Mouse (Mus musculus) liver, postnatal 0 days (tissue): Measurements from ENCODE around the gene Eid2. TPM values are rescaled to one million over a fixed set of nuclear protein-coding genes. Genes with fewer than 3 reads are reported as not detected.

Experiments
- ATAC-seq: fragments of 200-750 bp; cut with Nextera tagmentation; 2 replicates; pipeline ENCODE4 v1.8.0; 2017; ENCODE audit warnings: mild to moderate bottlenecking, moderate library complexity
- DNase-seq: peaks from one replicate; pipeline ENCODE4 v3.0.0-alpha.2; 2016
- H3K27ac ChIP-seq: fragments of 300-500 bp; sonication (generic); 2 replicates; pipeline ENCODE4 v1.5.1; 2014; ENCODE audit warnings: antibody characterized with exemption, moderate library complexity, mild to moderate bottlenecking, low read depth
- H3K27me3 ChIP-seq: fragments of 300-500 bp; sonication (generic); 2 replicates; pipeline ENCODE4 v1.6.1; 2014; ENCODE audit warnings: low read length, control low read depth, mixed read lengths; ENCODE audit not compliant: insufficient read depth
- H3K36me3 ChIP-seq: fragments of 300-500 bp; sonication (generic); replicated peaks from 2 replicates; pipeline ENCODE4 v1.6.1; 2014; ENCODE audit warnings: mild to moderate bottlenecking, control low read depth, low read length, moderate library complexity, mixed read lengths; ENCODE audit not compliant: insufficient read depth
- H3K4me1 ChIP-seq: fragments of 300-500 bp; sonication (generic); 2 replicates; pipeline ENCODE4 v1.6.1; 2014; ENCODE audit warnings: antibody characterized with exemption, mild to moderate bottlenecking, control low read depth; ENCODE audit not compliant: insufficient read depth
- H3K4me2 ChIP-seq: fragments of 300-500 bp; sonication (generic); 2 replicates; pipeline ENCODE4 v1.6.1; 2014; ENCODE audit warnings: low read depth, mild to moderate bottlenecking, low read length, moderate library complexity, mixed read lengths
- H3K4me3 ChIP-seq: fragments of 300-500 bp; sonication (generic); 2 replicates; pipeline ENCODE4 v1.5.1; 2014; ENCODE audit warnings: low read depth, low read length
- H3K9ac ChIP-seq: fragments of 300-500 bp; sonication (generic); replicated peaks from 2 replicates; pipeline ENCODE4 v1.6.1; 2014; ENCODE audit warnings: mild to moderate bottlenecking, moderate library complexity
- H3K9me3 ChIP-seq: fragments of 300-500 bp; sonication (generic); 2 replicates; pipeline ENCODE4 v1.6.1; 2016; ENCODE audit warnings: mild to moderate bottlenecking, control low read depth, low read length, mixed read lengths
- CTCF ChIP-seq: sonication (generic); IDR thresholded peaks from 2 replicates; pipeline ENCODE4 v1.5.1; 2016; ENCODE audit warnings: antibody characterized with exemption, low read depth
- EP300 ChIP-seq: IDR thresholded peaks from 2 replicates; pipeline ENCODE4 v1.6.1; 2016; ENCODE audit warnings: antibody characterized with exemption, low read depth, mild to moderate bottlenecking
- WGBS: fragments of 180-500 bp; shearing (Covaris S2); extraction: QIAGEN DNeasy Blood & Tissue Kit; methylation state at CpG from one replicate; pipeline ENCODE4 v1.1.7; 2014; ENCODE audit not compliant: insufficient replicate concordance; 5-methylcytosine and 5-hydroxymethylcytosine counted together
- polyA plus RNA-seq: library from polyadenylated mRNA; unstranded; fragments of >200 nt; fragmentation: Nextera tagmentation; extraction: Ambion mirVana; gene quantifications from 2 replicates; pipeline ENCODE4 v1.2.1, GENCODE M21; 2015

Eid2 gene
- polyA plus RNA-seq, 1 experiment from 2014 or later, result 1.4 TPM

DNA sequence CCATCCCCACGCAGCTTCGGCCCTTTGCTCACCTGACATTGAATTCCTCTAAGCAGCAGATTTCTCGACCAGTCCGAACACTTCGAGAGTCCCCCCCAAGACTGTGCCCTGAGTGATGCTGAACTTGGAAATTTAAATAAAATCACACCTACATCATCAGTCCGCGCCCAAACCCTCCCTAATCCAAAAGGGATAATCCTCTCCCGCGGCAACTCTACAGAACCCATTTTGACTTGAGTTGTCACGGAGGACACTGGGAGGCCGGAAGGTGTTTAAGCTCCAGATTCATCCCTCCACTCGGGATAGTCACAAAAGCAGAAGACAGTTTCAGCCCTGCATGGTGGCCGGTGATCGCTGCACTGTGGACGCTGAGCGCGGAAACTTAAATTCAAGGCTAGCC is 15.7 kb upstream of the Eid2 start:
- no peak overlapping the region for H3K4me3 ChIP-seq
- H3K9me3 ChIP-seq, result peaks cover 5% of the 10 kb centered on the region
- no peaks in the 10 kb centered on the region for H3K36me3 ChIP-seq
- H3K27ac ChIP-seq, result no peak overlapping the region
- H3K4me1 ChIP-seq, result no peaks in the 10 kb centered on the region
- ATAC-seq, result no peak
- DNase-seq, result peak; percentile 7
- WGBS, result 81% methylated on average over 17 of the region's 17 CpGs
- no peaks in the 10 kb centered on the region for H3K27me3 ChIP-seq
- TF ChIP-seq EP300 (no peak), CTCF (no peak)
- no peak overlapping the region for H3K4me2 ChIP-seq
- H3K9ac ChIP-seq, result no peak overlapping the region

GRCm38 (mm10) chr7:28254591-28254990 is 13.1 kb upstream of the Eid2 start:
- Histone ChIP-seq H3K4me1 (no peaks in the 10 kb centered on the region), H3K27me3 (no peaks in the 10 kb centered on the region), H3K9me3 (peaks cover 5% of the 10 kb centered on the region), H3K27ac (no peak overlapping the region), H3K4me3 (no peak overlapping the region), H3K9ac (no peak overlapping the region), H3K36me3 (no peaks in the 10 kb centered on the region), H3K4me2 (no peak overlapping the region)
- TF ChIP-seq CTCF, result no peak
- no peak for TF ChIP-seq EP300
- 49% methylated on average over 6 of the region's 6 CpGs for WGBS
- ATAC-seq, result no peak
- DNase-seq, result no peak

- Histone ChIP-seq H3K4me3 (no peak overlapping the region), H3K27ac (no peak overlapping the region), H3K27me3 (no peaks in the 10 kb centered on the region), H3K4me1 (no peaks in the 10 kb centered on the region), H3K4me2 (no peak overlapping the region), H3K36me3 (no peaks in the 10 kb centered on the region), H3K9ac (no peak overlapping the region), H3K9me3 (peaks cover 5% of the 10 kb centered on the region)
- TF ChIP-seq CTCF (peak; percentile 61), EP300 (no peak)
- ATAC-seq (no peak), DNase-seq (no peak)
- WGBS, result 75% methylated on average over 6 of the region's 6 CpGs
Observed at GRCm38 (mm10) chr7:28255476-28255875, 12.2 kb upstream of the Eid2 start.

GRCm38 (mm10) chr7:28262861-28263260 is 4.8 kb upstream of the Eid2 start:
- WGBS, result 42% methylated on average over 5 of the region's 5 CpGs
- ATAC-seq (no peak), DNase-seq (no peak)
- no peak overlapping the region for H3K4me3 ChIP-seq
- TF ChIP-seq CTCF (no peak), EP300 (no peak)
- no peak overlapping the region for H3K27ac ChIP-seq
- no peaks in the 10 kb centered on the region for H3K36me3 ChIP-seq
- H3K4me2 ChIP-seq, result no peak overlapping the region
- no peak overlapping the region for H3K9ac ChIP-seq
- H3K27me3 ChIP-seq, result 0 out of 2 replicates have a peak, but pooled peaks cover 3% of the 10 kb centered on the region
- no peaks in the 10 kb centered on the region for H3K9me3 ChIP-seq
- H3K4me1 ChIP-seq, result no peaks in the 10 kb centered on the region

DNA sequence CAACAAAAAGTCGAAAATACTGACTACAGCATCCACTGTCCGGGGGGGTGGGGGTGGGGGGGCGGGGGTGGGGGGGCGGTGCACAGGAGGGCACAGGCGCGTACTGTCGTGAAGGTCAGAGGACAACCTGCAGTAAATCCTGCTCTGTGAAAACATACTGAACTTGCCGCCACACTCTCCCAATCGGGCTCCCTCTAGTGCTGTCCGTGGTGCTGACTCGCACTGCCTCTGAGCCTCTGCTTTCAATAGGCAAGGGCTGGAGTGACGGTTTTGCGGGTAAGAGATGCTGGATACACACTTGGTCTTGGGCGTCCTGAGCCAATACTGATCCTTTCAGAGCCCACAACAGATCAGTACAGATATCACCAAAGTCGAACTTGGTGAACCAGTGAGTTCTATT is 3.9 kb upstream of the Eid2 start:
- Histone ChIP-seq H3K27ac (no peak overlapping the region), H3K4me3 (no peak overlapping the region), H3K9me3 (no peaks in the 10 kb centered on the region), H3K36me3 (no peaks in the 10 kb centered on the region), H3K9ac (no peak overlapping the region), H3K4me2 (no peak overlapping the region), H3K27me3 (peaks cover 8% of the 10 kb centered on the region; the same call in 1 of the 2 replicates), H3K4me1 (no peaks in the 10 kb centered on the region)
- 5% methylated on average over 15 of the region's 15 CpGs for WGBS
- TF ChIP-seq EP300, result no peak
- TF ChIP-seq CTCF, result no peak
- ATAC-seq, result peak; percentile 49; the same call in 1 of the 2 replicates
- DNase-seq, result peak; percentile 80

GRCm38 (mm10) chr7:28265391-28265790 is 2.3 kb upstream of the Eid2 start:
- Histone ChIP-seq H3K4me2 (no peak overlapping the region), H3K4me1 (no peaks in the 10 kb centered on the region), H3K4me3 (no peak overlapping the region), H3K9ac (no peak overlapping the region), H3K27me3 (peaks cover 8% of the 10 kb centered on the region; the same call in 1 of the 2 replicates), H3K36me3 (no peaks in the 10 kb centered on the region), H3K27ac (no peak overlapping the region), H3K9me3 (no peaks in the 10 kb centered on the region)
- DNase-seq, result no peak
- ATAC-seq, result no peak
- no peak for TF ChIP-seq CTCF
- no peak for TF ChIP-seq EP300
- WGBS, result 74% methylated on average over 13 of the region's 13 CpGs

- Histone ChIP-seq H3K9me3 (no peaks in the 10 kb centered on the region), H3K36me3 (no peaks in the 10 kb centered on the region), H3K27me3 (peaks cover 8% of the 10 kb centered on the region; the same call in 1 of the 2 replicates), H3K9ac (peak overlapping the region; percentile 68), H3K4me2 (peak overlapping the region; percentile 72), H3K4me3 (peak overlapping the region; percentile 54), H3K4me1 (no peaks in the 10 kb centered on the region), H3K27ac (peak overlapping the region; percentile 39; the same call in 1 of the 2 replicates)
- DNase-seq, result peak; percentile 54
- TF ChIP-seq CTCF (no peak), EP300 (no peak)
- WGBS, result 2% methylated on average over 38 of the region's 62 CpGs
- ATAC-seq, result peak; percentile 70
Observed at GRCm38 (mm10) chr7:28268042-28268531, 406 bp downstream of the Eid2 start.
